Mouse (Mus musculus): ENCODE data around the gene Ncf2.

DNA sequence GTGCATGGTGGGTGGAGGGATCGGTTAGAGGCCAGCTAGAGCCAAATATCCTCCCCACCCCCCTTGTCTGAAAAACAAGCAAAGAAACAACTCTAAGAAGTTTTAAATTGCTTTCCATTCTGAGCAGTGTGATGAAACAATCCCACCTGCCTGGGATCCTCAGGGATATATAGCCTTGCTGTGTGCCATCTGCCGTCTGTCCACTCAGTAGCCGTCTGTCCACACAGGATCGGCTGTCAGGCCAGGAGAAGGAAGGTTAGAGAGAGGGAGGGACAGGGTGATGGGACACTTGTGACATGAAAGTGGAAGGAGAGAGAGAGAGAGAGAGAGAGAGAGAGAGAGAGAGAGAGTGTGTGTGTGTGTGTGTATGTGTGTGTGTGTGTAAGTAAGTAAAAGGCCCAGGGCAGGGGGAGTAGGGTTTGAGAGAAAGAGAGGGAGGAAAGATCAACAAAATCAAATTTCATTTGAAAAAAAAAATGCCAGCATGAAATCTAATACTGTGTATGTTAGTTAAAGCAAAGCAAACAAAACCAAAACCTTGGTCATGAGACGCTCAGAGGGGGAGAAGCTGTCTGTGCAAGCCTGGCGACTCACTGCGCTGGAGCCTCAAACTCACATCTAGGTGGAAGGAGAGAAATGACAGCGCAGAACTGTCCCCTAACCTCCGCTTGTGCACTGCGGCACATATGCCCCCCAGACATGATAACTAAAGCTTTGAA lies 28.8 kb downstream of the Ncf2 start:
- TF ChIP-seq CHD2 (IDR thresholded peaks at IDR 0.05; ENCODE audit: low read depth, low read length), result no peak
- no peak for TF ChIP-seq MAFK (IDR thresholded peaks at IDR 0.05; ENCODE audit: insufficient read depth, low read depth, low read length)
- no peak for TF ChIP-seq ZC3H11A (IDR thresholded peaks at IDR 0.05; ENCODE audit: borderline replicate concordance, low read depth, low read length)
- TF ChIP-seq HCFC1 (IDR thresholded peaks at IDR 0.05; ENCODE audit: borderline replicate concordance, insufficient read depth, low read length), result no peak

Data from ES-E14 (cell line).